Mouse (Mus musculus) testis, adult 2 months (tissue): ENCODE measurements at regions not wholly inside any gene's neighbourhood (a gene's known extent, or its start where the extent isn't known, plus 50 kb on each side); places are given as distances from the start of the nearest gene placed in this dataset.
A peak's percentile ranks its signal among the peaks of the same experiment; 100 is the strongest.

Experiments used
- H3K27ac ChIP-seq: fragments of 200-500 bp; 2 replicates; pipeline ENCODE4 v1.5.1; 2012; ENCODE audit warnings: low read depth, low read length; ENCODE audit not compliant: control insufficient read depth, insufficient read depth
- H3K27me3 ChIP-seq: fragments of 200-500 bp; 2 replicates; pipeline ENCODE4 v1.6.1; 2012; ENCODE audit warnings: mild to moderate bottlenecking, low read length, moderate library complexity; ENCODE audit not compliant: control insufficient read depth, insufficient read depth
- H3K36me3 ChIP-seq: fragments of 200-500 bp; 2 replicates; pipeline ENCODE4 v1.6.1; 2012; ENCODE audit warnings: mild to moderate bottlenecking, low read length; ENCODE audit not compliant: control insufficient read depth, insufficient read depth
- H3K4me1 ChIP-seq: fragments of 200-500 bp; 2 replicates; pipeline ENCODE4 v1.6.1; 2012; ENCODE audit warnings: low read length; ENCODE audit not compliant: control insufficient read depth, insufficient read depth
- H3K4me3 ChIP-seq: fragments of 200-500 bp; 2 replicates; pipeline ENCODE4 v1.5.1; 2012; ENCODE audit warnings: low read depth, mild to moderate bottlenecking, low read length, moderate library complexity, mixed read lengths; ENCODE audit not compliant: control insufficient read depth
- CTCF ChIP-seq: fragments of 200-500 bp; IDR thresholded peaks from 2 replicates; pipeline ENCODE4 v1.5.1; 2012; ENCODE audit warnings: low read depth, mild to moderate bottlenecking, inconsistent platforms, low read length, moderate library complexity; ENCODE audit not compliant: control insufficient read depth, insufficient read depth, insufficient replicate concordance
- POLR2A ChIP-seq: fragments of 200-500 bp; IDR thresholded peaks from 2 replicates; pipeline ENCODE4 v1.6.1; 2012; ENCODE audit warnings: low read depth, mild to moderate bottlenecking, inconsistent platforms, low read length, moderate library complexity; ENCODE audit not compliant: control insufficient read depth

DNA sequence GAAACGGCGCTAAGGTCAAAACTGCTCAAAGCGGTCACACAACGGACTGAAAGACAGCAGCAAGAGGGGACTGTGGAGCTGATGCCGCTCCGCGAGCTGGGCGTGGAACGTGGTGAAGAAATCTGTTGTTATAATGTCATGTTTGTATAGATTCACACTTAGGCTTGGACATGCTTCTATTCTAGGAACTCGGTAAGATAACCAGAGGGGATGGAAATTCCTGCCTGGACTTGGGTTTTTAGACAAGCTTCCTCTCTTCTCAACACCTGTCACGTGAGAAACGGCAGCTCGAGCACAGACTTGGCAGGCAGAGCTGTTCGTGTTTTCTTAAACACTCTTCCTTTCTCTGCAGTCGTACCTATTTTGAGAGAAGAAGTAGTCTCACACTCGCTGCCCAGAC lies 307.5 kb downstream of the Ndfip2 start:
- Histone ChIP-seq H3K4me3 (peak overlapping the region; percentile 41; the same call in 1 of the 2 replicates), H3K4me1 (peaks cover 2% of the 10 kb centered on the region; the same call in 1 of the 2 replicates), H3K36me3 (no peaks in the 10 kb centered on the region), H3K27me3 (no peaks in the 10 kb centered on the region), H3K27ac (no peak overlapping the region)
- TF ChIP-seq POLR2A (no peak), CTCF (no peak)

DNA sequence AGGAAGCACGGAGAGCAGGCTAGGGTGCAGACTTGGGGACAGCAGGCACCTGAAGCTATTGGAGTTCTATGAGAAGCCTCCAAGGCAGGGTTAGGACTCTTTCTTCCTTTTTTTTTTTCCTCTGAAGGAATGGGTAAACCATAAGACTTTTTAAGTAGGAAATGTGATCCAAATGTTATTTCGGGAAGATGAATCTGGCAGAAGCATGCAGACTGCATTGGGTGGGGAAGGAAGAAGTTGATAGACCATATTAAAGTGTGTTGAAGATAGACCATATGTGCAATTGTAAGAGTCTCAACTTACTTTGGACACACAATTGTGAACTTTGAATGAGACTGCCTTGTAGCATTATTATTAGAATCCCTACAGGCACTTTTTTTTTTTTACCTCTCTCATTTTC lies 304.5 kb downstream of the Ndfip2 start:
- TF ChIP-seq CTCF = no peak
- no peak for TF ChIP-seq POLR2A
- H3K36me3 ChIP-seq = no peaks in the 10 kb centered on the region
- H3K27me3 ChIP-seq = no peaks in the 10 kb centered on the region
- H3K4me1 ChIP-seq = peaks cover 2% of the 10 kb centered on the region; the same call in 1 of the 2 replicates
- H3K27ac ChIP-seq = no peak overlapping the region
- no peak overlapping the region for H3K4me3 ChIP-seq

DNA sequence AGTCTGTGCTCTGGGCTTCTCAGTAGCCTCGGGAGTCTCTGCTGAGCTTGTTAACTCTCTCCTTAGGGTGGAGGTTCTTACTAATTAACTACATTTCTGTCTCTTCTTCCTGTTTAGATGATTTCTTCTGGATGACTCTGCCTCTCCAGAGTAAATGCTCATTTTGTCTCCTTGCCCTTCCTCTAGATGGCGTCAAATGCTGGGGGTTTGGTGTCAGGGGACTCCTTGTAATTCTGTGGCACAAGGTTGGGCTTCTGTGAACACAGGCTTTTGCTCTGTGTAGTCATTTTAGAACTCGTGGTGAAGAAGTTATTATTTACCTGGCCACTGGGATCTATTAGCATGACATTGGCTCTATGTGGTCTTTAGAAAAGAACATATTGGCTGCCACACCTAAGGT lies 298.4 kb downstream of the Ndfip2 start:
- TF ChIP-seq POLR2A = no peak
- no peak for TF ChIP-seq CTCF
- Histone ChIP-seq H3K27me3 (no peaks in the 10 kb centered on the region), H3K27ac (no peak overlapping the region), H3K4me1 (no peaks in the 10 kb centered on the region), H3K4me3 (no peak overlapping the region), H3K36me3 (no peaks in the 10 kb centered on the region)

DNA sequence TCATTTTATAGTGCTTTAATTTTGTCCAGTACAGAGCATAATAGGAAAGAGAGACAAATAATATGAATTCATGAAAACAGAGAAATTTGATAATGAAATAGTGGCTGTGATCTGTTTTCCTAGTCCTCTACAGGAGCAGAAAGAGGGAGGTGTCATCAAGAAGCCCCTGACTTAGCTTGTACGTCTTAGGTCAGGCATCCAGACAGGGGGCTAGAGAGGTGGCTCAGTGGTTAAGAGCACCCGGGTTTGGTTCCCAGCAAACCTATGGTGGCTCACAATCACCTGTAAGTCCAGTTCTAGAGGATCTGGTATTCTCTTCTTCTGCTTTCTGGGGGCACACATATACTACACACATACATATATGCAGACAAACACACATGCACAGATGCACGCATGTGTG lies 285.7 kb downstream of the Ndfip2 start:
- no peaks in the 10 kb centered on the region for H3K36me3 ChIP-seq
- TF ChIP-seq CTCF (no peak), POLR2A (no peak)
- peaks cover 4% of the 10 kb centered on the region for H3K4me1 ChIP-seq
- no peaks in the 10 kb centered on the region for H3K27me3 ChIP-seq
- no peak overlapping the region for H3K27ac ChIP-seq
- H3K4me3 ChIP-seq = no peak overlapping the region

DNA sequence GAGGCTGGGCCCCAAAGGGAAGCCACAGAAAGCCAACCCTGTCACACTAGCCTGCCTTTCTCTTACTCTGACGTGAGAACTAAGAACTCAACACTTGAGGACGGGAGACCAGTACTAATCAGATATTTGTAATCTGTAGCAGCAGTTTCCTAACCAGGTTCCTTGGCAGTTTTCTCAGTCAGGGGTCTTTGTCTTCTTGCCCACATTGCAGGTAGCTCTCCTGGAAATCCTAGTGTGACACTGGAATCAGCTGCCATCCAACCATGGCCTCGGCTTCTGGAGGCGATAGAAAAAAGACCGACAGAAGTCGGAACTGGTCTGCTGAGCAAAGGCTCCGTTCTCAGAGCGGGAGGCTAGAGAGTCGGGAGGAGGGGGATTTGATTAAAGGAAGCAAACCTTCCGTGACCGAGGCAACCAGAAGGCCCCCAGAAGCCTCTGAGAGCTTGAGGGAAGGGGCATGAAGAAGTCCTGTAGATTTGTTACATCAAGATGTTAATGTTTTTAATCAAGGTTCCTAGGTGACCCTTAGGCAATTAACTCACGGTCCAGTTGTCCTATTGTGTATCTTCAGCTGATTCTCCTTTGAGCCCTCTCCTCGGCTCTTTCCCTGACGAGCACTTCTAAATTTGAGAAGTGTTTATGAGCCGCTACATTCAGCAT lies 284.2 kb downstream of the Ndfip2 start:
- Histone ChIP-seq H3K36me3 (no peaks in the 10 kb centered on the region), H3K4me1 (peaks cover 4% of the 10 kb centered on the region), H3K27me3 (no peaks in the 10 kb centered on the region), H3K4me3 (peak overlapping the region; percentile 3; the same call in 1 of the 2 replicates), H3K27ac (no peak overlapping the region)
- TF ChIP-seq POLR2A = no peak
- no peak for TF ChIP-seq CTCF

DNA sequence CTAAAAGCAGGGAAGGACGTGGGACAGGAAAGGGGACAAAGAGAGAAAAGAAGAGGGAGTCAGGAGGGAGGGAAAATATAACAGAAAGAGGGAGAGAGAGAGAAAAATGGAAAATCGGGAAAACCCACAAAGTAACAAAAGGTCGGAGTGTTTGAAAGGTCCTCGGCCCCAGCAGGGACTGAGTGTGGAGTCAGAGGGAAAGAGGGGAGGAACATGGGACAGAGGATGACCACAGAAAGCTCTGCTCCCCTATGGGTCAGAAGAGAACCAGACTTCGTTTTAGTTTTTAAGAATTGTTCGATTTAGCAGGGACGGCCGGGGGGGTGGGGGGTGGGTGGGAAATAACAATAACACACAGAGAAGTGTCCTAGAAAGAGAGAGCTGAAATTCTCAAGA lies 283.7 kb downstream of the Ndfip2 start:
- Histone ChIP-seq H3K4me3 (no peak overlapping the region), H3K27me3 (no peaks in the 10 kb centered on the region), H3K4me1 (peaks cover 4% of the 10 kb centered on the region), H3K36me3 (no peaks in the 10 kb centered on the region), H3K27ac (no peak overlapping the region)
- TF ChIP-seq CTCF (no peak), POLR2A (no peak)

DNA sequence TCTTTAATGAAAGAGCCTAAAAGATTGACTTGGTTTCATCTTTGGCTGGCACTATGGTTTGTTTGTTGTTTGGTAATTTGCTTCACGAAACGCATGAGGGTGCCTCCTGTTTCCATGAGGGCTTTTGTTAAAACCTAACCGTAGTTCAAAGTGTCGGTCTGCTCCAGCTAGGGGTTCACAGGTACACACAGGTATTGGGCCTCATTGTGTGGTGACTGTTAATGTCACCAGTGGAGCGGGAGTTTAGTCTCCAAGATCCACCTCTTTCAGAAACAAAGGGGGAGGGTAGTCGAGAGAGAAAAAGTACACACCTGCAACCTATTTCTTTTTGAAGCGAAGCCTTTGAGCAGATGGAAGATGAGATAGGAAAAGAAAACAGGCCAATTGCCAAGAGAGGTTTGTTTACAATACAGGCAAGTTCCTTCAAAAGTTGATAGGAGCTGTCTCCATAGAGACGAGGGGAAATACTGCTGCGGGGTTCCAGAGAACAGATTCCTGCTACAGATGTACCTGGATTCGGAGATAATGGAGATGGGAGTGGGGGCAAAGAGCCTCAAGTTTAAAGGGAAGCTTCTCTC lies 273.9 kb downstream of the Ndfip2 start:
- no peak overlapping the region for H3K4me3 ChIP-seq
- H3K36me3 ChIP-seq = no peaks in the 10 kb centered on the region
- H3K27ac ChIP-seq = no peak overlapping the region
- H3K27me3 ChIP-seq = no peaks in the 10 kb centered on the region
- no peak for TF ChIP-seq POLR2A
- no peak for TF ChIP-seq CTCF
- no peaks in the 10 kb centered on the region for H3K4me1 ChIP-seq
